ENCODE assay signal across 24 mouse cellular contexts in the genomic region with DNA sequence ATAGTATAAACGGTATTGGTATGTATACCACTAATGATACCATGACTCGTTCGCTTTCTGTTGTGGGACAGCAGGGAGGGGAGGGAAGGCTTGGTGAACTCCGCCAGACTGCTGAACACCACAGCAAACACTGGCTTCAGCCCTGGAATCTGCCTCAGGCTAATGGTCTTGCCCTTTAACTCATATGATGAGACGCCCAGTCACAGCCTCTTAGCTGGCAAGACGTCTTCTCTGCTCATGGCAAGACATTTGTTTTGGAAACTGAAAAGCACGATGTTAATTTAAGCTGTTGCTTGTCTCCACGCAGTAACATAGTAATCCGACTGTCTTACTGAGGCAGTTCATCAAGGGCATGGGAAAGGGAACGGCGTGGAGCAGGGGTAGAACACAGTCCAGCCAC.
DNase-seq lines count a peak whose midpoint lies in the region; TF ChIP-seq lines count a peak whose summit lies in the region.
"Had no signal": no experiment of that assay in that cellular context is flagged by ENCODE, and none has a peak within 500 bp of the region (broad histone marks: within the 10 kb centered on the region; RNA-seq: fewer than 3 reads in every experiment).

No protein-coding gene starts in this region.

- H3K4me1 ChIP-seq in lung, adult 2 months (ENCODE audit: control insufficient read depth, insufficient read depth, low read length), result no peaks in the 10 kb centered on the region
- H3K4me1 ChIP-seq: embryonic facial prominence, embryonic 12.5 days; forebrain, embryonic 10.5 days; forebrain, embryonic 13.5 days; heart, embryonic 10.5 days; heart, embryonic 13.5 days had no signal

- TF ChIP-seq CTCF in gastrocnemius, adult 2 months (IDR thresholded peaks at IDR 0.05), result no peak
- no peak for TF ChIP-seq CTCF in lung, adult 2 months (IDR thresholded peaks at IDR 0.05; ENCODE audit: insufficient read depth, low read length)

- 70% methylated on average over 11 of the region's 11 CpGs for WGBS in lung, adult 2 months

- peak overlapping the region; percentile 63 for H3K27ac ChIP-seq in gastrocnemius, adult 2 months
- H3K27ac ChIP-seq: embryonic facial prominence, embryonic 12.5 days; forebrain, embryonic 10.5 days; forebrain, embryonic 13.5 days; heart, adult 2 months; heart, embryonic 10.5 days; heart, embryonic 13.5 days; hindbrain, embryonic 14.5 days; hindbrain, postnatal 0 days had no signal

- H3K4me3 ChIP-seq in gastrocnemius, adult 2 months, result no peak overlapping the region
- H3K4me3 ChIP-seq in lung, adult 2 months (replicated peaks; ENCODE audit: extremely low read depth, low read depth, low read length), result no peak overlapping the region
- H3K4me3 ChIP-seq: embryonic facial prominence, embryonic 12.5 days; erythroblast, embryonic 14.5 days; forebrain, embryonic 10.5 days; forebrain, embryonic 13.5 days; heart, adult 2 months; heart, embryonic 10.5 days; heart, embryonic 13.5 days had no signal

- no peak for TF ChIP-seq POLR2A in lung, adult 2 months (IDR thresholded peaks at IDR 0.05; ENCODE audit: borderline replicate concordance, extremely low read depth, low read depth, low read length)

- peak; percentile 46 for DNase-seq in gastrocnemius, adult 2 months
- DNase-seq in gastrocnemius, postnatal 14 days, result no peak
- peak; percentile 16 for DNase-seq in lung, postnatal 25 days (ENCODE audit: low spot score)
- no peak for DNase-seq in lung, adult 2 months
- peak; percentile 48 for DNase-seq in fibroblast of lung, adult 2 months (ENCODE audit: low read depth)
- no peak for DNase-seq in right cerebral cortex, postnatal 14 days
- DNase-seq: adrenal gland, adult 8-10 months; adrenal gland, postnatal 25 days; cerebellum, adult 11-12 months; cerebellum, adult 8-10 months; cerebellum, postnatal 10 days; cerebellum, postnatal 36 days; embryo, embryonic 11 days; heart, adult 2 months; heart, postnatal 14 days; heart, postnatal 4 days had no signal

- intact Hi-C loops in gastrocnemius, adult 2 months (cut with DNase I), result no loop called here
- intact Hi-C loops in gastrocnemius, postnatal 14 days (cut with DNase I; ENCODE audit: low total_unique reads), result no loop called here

Comparison
In these comparisons a context has a peak if more than half of its experiments do, and no peak if none do; other contexts are left out.
1. DNase-seq: peak in gastrocnemius, adult 2 months (single experiment), lung, postnatal 25 days (single experiment) and fibroblast of lung, adult 2 months (single experiment); none in gastrocnemius, postnatal 14 days (single experiment), lung, adult 2 months (single experiment) and right cerebral cortex, postnatal 14 days (single experiment).